Mouse (Mus musculus) left cerebral cortex, adult 8-10 months (tissue): ENCODE measurements around the gene Fntb. TPM values are rescaled to one million over a fixed set of nuclear protein-coding genes. Genes with fewer than 3 reads are reported as not detected.
"Not testable (repeated sequence)": the region's sequence is repeated elsewhere in the genome, so short reads cannot be mapped to it uniquely, and the experiment has no call there.

Experiments
- DNase-seq, 2 experiments: peaks; one replicate each; pipeline ENCODE4 v3.0.0; 2022; ENCODE audit warnings: low spot score in 2 of 2
- total RNA-seq, 4 experiments: library from RNA; stranded (reverse); gene quantifications; 2 replicates each; pipeline ENCODE4 v1.2.4; 2022

The Fntb gene
- total RNA-seq, 4 experiments from 2014 or later = 28.4 to 36.7 (median 32.3) TPM

GRCm38 (mm10) chr12:76792540-76792939, 27.2 kb downstream of the Fntb start:
- not testable (repeated sequence) for DNase-seq

GRCm38 (mm10) chr12:76795350-76795749, 30.0 kb downstream of the Fntb start, which contains the start of gene Gpx2:
Gene Gpx2, minus strand, starts transcription at chr12:76795554.
- no peak for DNase-seq

- DNase-seq = no peak
Measured at GRCm38 (mm10) chr12:76796938-76797539, 31.6 kb downstream of the Fntb start.

DNA sequence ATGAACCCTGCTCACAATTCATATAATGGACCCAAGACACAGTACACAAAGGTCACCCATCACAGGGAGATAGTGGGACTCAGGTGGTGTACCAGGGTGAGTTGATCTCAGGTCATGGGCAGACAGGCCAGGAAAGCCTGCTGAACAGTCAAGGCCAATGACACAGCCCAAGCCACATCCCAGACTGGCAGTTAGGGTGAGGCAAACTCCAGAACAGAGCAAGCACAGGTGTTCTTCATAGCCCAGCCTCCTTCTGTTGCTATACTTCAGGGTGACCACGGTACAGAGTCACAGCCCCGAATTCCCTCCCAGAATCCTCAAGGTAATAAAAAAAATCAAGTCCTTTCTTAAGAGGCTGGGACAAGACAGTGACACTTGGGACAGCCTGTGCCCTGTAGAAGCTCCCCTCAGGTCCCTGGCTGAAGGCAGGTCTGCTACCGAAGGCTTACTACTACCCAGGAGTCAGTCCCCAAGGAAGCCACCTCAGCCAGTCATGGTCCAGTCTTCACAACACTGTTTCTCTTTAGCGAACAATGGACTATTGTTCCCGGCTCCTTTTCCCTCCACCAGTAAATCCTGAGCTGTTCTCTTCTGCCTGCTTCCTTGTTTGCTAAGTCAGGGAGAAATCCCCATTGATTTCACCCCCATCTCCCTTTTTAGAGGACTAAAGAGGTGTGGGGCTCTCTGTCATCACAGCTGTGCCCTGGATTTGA, 32.8 kb downstream of the Fntb start:
- no peak for DNase-seq

DNA sequence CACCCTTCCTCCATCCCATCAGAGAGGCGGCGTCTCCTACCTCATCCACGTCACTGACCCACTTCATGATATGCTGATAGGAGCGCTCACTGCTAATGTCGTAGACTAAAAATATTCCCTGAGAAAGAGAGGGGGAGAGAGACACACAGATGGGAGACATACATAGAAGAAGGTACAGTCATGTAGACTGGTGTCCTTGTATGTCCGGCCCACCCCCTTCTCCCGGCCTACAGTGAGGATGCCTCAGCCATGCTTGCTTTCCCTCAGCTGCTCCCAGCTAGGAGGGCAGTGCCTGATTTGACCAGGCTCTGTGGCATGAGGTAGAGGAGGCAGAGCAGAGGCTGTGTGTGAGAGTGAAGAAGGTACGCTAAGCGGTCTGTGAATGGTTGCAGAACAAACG, 37.6 kb downstream of the Fntb start:
- DNase-seq = peak in 1 of 2 experiments; percentile 64

DNA sequence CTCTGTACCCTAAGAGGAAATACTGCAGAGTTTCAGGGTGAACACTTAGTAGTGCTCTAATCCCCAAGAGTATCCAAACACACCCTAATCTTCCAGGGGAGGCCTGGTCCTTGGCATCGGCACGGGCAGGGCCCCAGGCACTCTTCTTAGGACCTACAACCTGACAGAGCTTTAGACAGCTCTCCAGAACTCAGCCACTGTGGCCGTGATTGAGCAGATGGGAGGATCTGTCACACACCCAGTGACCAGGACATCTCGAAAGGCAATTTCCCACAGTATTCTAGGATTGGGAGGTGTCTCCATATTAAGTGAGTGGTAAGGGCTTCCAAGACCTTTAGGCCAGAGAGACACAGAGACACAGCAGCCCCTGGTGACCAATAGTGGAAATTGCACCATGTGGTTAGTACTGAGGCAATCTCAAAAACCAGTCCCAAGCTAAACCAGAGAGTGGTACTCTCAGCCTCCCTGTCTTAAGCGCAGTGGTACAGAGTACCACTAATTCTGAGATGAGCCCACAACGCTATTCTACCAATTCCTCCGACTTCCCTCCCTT, 38.4 kb downstream of the Fntb start:
- no peak for DNase-seq

DNA sequence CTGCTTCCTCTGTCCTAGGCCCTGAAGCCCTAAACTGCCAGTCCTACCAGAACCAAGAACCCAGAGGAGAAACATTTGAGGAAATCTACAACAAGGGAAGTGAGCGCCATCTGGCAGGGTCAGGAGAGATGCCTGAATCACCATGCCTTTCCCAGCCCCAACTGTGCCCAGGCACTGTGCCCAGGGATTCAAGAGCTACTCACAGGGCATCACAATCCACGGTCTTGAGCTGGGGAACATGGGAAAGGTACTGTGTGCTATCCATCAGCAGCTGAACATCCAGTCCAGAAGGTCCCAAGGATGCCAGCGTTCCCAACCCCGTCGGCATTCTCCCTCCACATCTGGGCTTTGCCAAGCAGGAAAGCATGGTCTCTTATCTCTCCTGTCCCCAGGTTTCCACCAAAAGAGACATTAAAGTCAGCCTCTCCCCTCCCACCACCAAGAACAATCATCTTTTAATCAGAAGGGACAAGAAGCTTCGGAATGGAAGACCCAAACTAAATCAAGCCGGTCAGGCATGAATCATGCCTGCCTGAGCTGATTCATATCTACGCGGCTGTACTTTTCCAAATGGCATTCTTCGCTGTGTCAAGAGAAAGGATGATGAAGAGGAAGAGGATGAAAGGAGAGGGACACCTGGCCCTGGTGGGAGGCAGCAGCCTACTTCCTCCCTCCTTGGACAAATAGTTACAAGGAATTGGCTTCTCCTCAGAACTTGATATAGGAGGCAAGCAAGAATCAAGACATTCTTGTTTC, 39.8 kb downstream of the Fntb start:
- DNase-seq = no peak

- peak in 1 of 2 experiments; percentile 72 for DNase-seq
Measured at GRCm38 (mm10) chr12:76807796-76808195, 42.4 kb downstream of the Fntb start.

GRCm38 (mm10) chr12:76810491-76810890, 45.1 kb downstream of the Fntb start:
- DNase-seq = no peak

GRCm38 (mm10) chr12:76811006-76811405, 45.6 kb downstream of the Fntb start:
- no peak for DNase-seq

DNA sequence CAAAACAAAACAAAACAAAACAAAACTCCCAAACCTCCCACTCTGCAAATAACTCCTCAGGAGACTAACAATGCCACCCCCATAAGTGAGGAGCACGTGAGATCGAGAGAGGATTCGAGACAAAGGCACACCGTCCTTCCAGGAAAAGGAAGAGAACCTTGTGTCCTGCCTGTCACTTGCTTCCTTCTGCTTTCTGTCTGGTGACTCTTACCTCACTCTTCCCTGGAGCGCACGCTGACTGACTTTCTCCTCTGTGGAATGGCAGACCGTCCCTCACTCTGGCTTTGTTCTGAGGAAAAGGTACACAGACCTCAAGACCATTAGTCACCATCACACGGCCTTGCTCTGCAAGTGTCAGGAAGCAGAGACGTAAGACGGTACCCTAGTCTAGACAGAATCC, 48.2 kb downstream of the Fntb start:
- DNase-seq = no peak

- DNase-seq = no peak
Measured at GRCm38 (mm10) chr12:76814120-76814519, 48.7 kb downstream of the Fntb start.

DNA sequence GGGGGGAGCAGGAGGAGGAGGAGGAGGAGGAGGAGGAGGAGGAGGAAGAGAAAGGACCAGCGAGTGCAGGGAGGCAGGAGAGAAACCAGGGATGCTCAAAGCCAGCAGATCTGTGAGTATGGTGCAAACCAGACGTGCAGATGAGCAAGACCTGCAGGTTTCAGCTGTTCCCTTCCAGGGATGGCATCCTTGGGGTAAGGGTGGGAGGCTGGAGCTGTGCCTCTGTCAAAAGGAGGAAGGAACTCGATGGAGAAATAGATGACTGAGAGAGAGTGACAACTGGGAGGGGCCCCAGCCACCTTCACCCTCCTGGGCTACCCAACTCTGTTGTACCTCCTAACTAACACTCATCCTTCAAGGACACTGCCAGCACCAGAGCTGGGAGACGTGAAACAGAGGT, 51.3 kb downstream of the Fntb start:
- DNase-seq = no peak

- no peak for DNase-seq
Measured at GRCm38 (mm10) chr12:76817176-76817575, 51.8 kb downstream of the Fntb start.

- DNase-seq = no peak
Measured at GRCm38 (mm10) chr12:76818120-76818519, 52.7 kb downstream of the Fntb start.

- DNase-seq = peak in 1 of 2 experiments; percentile 85
Measured at GRCm38 (mm10) chr12:76818908-76819307, 53.5 kb downstream of the Fntb start.

DNA sequence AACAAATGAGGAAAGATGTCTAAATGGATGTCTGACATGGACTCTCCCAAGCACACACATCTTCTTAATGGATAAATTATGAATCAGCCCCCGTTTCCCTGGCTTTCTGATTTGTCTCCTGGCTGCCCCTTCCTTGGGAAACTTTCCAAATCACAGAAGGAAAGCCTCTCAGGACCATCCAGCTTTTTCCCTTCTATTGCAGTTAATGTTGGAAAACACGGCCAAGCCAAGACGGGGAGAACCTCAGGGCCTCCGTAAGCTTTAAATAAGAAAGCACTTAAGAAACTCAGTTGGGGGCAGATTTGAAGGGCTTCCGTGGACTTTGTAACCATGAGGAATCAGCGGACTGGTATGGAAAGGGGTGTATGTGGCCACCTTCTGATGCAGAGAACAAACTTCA, 54.4 kb downstream of the Fntb start:
- no peak for DNase-seq

DNA sequence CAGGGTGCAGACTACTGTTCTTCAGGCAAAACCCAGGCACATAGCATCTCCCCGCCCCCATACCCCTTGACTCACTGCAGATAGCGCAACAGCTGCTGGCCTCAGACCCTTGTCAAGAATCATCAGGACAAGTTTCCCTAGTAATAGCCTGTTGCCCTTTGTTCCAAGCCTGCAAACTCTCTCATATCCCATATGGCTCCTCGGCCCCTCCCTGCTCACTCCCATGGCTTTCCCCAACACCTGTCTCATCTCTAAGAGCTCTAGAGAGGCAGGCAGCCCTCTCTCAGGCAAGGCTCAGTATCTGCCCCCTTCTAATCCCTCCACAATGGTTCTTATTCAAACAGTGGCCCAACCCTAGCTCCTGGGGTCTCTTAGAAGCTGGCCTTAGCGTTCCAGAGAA, 55.2 kb downstream of the Fntb start:
- no peak for DNase-seq

DNA sequence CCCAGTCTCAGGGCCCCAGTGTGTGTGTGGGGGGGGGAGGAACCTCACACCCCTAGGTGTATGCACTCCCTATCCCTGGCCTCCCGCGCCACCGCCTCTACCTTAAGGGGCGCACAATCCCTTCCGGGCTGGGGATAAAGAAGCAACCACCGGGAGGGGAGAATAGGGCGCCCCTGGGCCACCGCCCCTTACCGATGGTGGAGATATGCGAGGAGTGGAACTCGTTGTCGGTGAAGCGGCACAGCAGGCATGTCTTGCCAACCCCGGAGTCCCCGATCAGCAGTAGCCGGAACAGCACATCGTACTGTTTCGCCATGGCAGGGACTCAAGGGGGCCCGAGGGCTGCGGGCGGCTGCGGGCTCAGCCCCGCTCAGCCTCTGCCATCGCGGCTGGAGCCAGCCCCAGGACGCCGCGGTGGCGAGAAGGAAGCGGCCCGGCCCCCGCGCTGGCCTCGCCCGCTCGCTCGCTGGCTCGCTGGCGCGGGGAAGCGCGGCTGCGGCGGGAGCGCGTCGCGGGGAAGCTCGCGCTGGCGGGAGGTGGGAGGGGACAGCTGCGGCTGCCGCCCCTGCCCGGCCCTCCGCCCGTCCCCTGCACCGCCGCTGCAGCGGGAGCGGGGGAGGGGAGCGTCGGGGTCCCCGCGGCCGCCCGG, 56.7 kb downstream of the Fntb start:
- no peak for DNase-seq

- DNase-seq = no peak
Measured at GRCm38 (mm10) chr12:76822651-76823041, 57.3 kb downstream of the Fntb start, which contains the start of gene Rab15. Gene Rab15, minus strand, starts transcription at chr12:76822908.

DNA sequence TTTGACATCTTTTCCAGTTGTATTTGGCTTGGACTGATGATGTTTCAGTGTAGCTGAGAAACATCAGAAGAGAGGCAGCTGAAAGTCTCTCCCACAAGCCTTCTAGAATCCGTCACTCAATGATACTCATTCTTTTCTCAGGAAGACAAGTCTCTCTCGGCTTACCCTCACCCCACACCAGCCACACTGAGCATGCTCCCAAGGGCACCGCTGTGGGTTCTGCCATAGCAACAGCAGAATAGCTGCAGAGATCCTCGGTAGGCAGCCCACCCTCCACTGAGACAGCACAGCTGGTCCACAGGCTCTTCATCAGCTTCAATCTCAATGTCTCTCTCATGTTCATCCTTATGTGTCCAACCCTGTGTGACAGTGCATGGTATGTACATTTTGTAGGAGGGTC, 59.9 kb downstream of the Fntb start:
- DNase-seq = no peak

DNA sequence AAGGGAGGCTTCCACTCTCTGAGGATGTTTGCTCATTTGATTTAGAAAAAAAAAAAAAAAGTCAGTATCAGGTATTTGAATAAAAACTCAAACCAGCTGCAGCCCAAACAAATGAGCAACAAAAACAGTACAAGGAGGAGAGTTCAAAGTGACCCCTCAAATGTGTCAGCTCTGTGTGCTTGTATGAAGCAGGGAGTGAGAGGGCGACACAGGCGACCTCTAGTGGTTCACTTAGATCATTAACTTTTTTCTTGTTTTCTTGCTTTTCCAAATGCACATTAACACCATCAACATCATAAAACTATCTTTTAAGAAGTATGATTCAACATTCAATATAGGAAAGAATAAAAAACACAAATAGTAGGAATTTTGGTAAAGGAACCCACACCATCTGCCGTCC, 67.3 kb downstream of the Fntb start:
- no peak for DNase-seq
